Comparison of ENCODE assay signal across 8 mouse cellular contexts in genomic region chr4:32486654-32487398, GRCm38 (mm10).
A peak's percentile ranks its signal among the peaks of the same experiment; 100 is the strongest.
DNase-seq lines count a peak whose midpoint lies in the region; ATAC-seq and TF ChIP-seq lines count a peak whose summit lies in the region.

No protein-coding gene starts in this region.

- peaks cover 33% of the 10 kb centered on the region for H3K4me1 ChIP-seq in embryonic facial prominence, embryonic 15.5 days
- H3K4me1 ChIP-seq in heart, postnatal 0 days (ENCODE audit: control insufficient read depth, insufficient read depth), result peaks cover 17% of the 10 kb centered on the region
- H3K4me1 ChIP-seq in midbrain, embryonic 16.5 days (ENCODE audit: control insufficient read depth, insufficient read depth, low read length), result peaks cover 29% of the 10 kb centered on the region

- peak overlapping the region; percentile 43 for H3K4me2 ChIP-seq in embryonic facial prominence, embryonic 15.5 days (replicated peaks)
- H3K4me2 ChIP-seq in heart, postnatal 0 days (ENCODE audit: low read depth, low read length), result peak overlapping the region; percentile 51
- H3K4me2 ChIP-seq in midbrain, embryonic 16.5 days (ENCODE audit: low read length), result peak overlapping the region; percentile 53

- H3K9ac ChIP-seq in embryonic facial prominence, embryonic 15.5 days, result no peak overlapping the region
- H3K9ac ChIP-seq in heart, postnatal 0 days (replicated peaks; ENCODE audit: low read depth, low read length), result peak overlapping the region; percentile 5; the same call in 1 of the 2 replicates
- peak overlapping the region; percentile 52; the same call in 1 of the 2 replicates for H3K9ac ChIP-seq in midbrain, embryonic 16.5 days (ENCODE audit: low read depth, low read length)

- peak overlapping the region; percentile 17; the same call in 1 of the 2 replicates for H3K27ac ChIP-seq in embryonic facial prominence, embryonic 15.5 days (replicated peaks)
- H3K27ac ChIP-seq in heart, postnatal 0 days (ENCODE audit: low read depth), result peak overlapping the region; percentile 65
- peak overlapping the region; percentile 77 for H3K27ac ChIP-seq in midbrain, embryonic 16.5 days (ENCODE audit: low read length)

- H3K27me3 ChIP-seq in embryonic facial prominence, embryonic 15.5 days, result no peaks in the 10 kb centered on the region
- H3K27me3 ChIP-seq in heart, postnatal 0 days (ENCODE audit: control insufficient read depth, insufficient read depth, low read length), result no peaks in the 10 kb centered on the region
- no peaks in the 10 kb centered on the region for H3K27me3 ChIP-seq in midbrain, embryonic 16.5 days (ENCODE audit: control insufficient read depth, insufficient read depth, low read depth, low read length)

- peak overlapping the region; percentile 5; the same call in 1 of the 2 replicates for H3K4me3 ChIP-seq in embryonic facial prominence, embryonic 15.5 days (replicated peaks)
- peak overlapping the region; percentile 25 for H3K4me3 ChIP-seq in heart, postnatal 0 days (ENCODE audit: low read depth, low read length)
- peak overlapping the region; percentile 10; the same call in 1 of the 2 replicates for H3K4me3 ChIP-seq in midbrain, embryonic 16.5 days (ENCODE audit: low read depth, low read length)

- 47% methylated on average over 17 of the region's 17 CpGs for WGBS in embryonic facial prominence, embryonic 15.5 days
- WGBS in heart, postnatal 0 days, result 31% methylated on average over 17 of the region's 17 CpGs
- WGBS in midbrain, embryonic 16.5 days, result 25% methylated on average over 17 of the region's 17 CpGs

- H3K9me3 ChIP-seq in embryonic facial prominence, embryonic 15.5 days (replicated peaks), result no peaks in the 10 kb centered on the region
- no peaks in the 10 kb centered on the region for H3K9me3 ChIP-seq in heart, postnatal 0 days (replicated peaks; ENCODE audit: control insufficient read depth, low read length)
- no peaks in the 10 kb centered on the region for H3K9me3 ChIP-seq in midbrain, embryonic 16.5 days (replicated peaks; ENCODE audit: control insufficient read depth, low read length, poor library complexity, severe bottlenecking)

- peak; percentile 48; the same call in 1 of the 2 replicates for ATAC-seq in embryonic facial prominence, embryonic 15.5 days (ENCODE audit: insufficient number of reproducible peaks, low FRiP score, low TSS enrichment, low read depth)
- peak; percentile 80 for ATAC-seq in heart, postnatal 0 days (ENCODE audit: insufficient read depth, low read depth)
- peak; percentile 52; the same call in 1 of the 2 replicates for ATAC-seq in midbrain, embryonic 16.5 days

- no peak for TF ChIP-seq CTCF in heart, postnatal 0 days (IDR thresholded peaks at IDR 0.05; ENCODE audit: low read depth)

- TF ChIP-seq EP300 in heart, postnatal 0 days (IDR thresholded peaks at IDR 0.05; ENCODE audit: low read depth), result no peak

- peak; percentile 38 for DNase-seq in layer of hippocampus, adult 11-12 months (ENCODE audit: low spot score)
- DNase-seq in layer of hippocampus, postnatal 10 days (ENCODE audit: low spot score in 2 of 2), result no peak
- peak; percentile 54 for DNase-seq in heart, postnatal 0 days (ENCODE audit: low spot score)
- DNase-seq in cerebellum, adult 8-10 months, result no peak
- no peak for DNase-seq in adrenal gland, adult (ENCODE audit: inconsistent age in 2 of 2, low spot score in 1 of 2)
- no peak for DNase-seq in adrenal gland, postnatal 25 days

- no peaks in the 10 kb centered on the region for H3K36me3 ChIP-seq in embryonic facial prominence, embryonic 15.5 days
- no peaks in the 10 kb centered on the region for H3K36me3 ChIP-seq in heart, postnatal 0 days (replicated peaks; ENCODE audit: control insufficient read depth, insufficient read depth, low read length)
- H3K36me3 ChIP-seq in midbrain, embryonic 16.5 days (ENCODE audit: control insufficient read depth, insufficient read depth, low read length), result no peaks in the 10 kb centered on the region

Comparison
In these comparisons a context has a peak if more than half of its experiments do, and no peak if none do; other contexts are left out.
1. DNase-seq: peak in layer of hippocampus, adult 11-12 months (single experiment) and heart, postnatal 0 days (single experiment); none in layer of hippocampus, postnatal 10 days (0 of 2), cerebellum, adult 8-10 months (single experiment), adrenal gland, adult (0 of 2) and adrenal gland, postnatal 25 days (single experiment).
2. H3K27ac ChIP-seq: peak in every context shown above with its lines; median percentile 77 in midbrain, embryonic 16.5 days; 65 in heart, postnatal 0 days; 17 in embryonic facial prominence, embryonic 15.5 days.
3. Peak in every context shown above with its lines, with median percentiles within 50 percentile points of each other: ATAC-seq, H3K4me2 ChIP-seq and H3K4me3 ChIP-seq.